Mouse (Mus musculus): ENCODE measurements around the gene Prr14.

Prr14 gene

DNA sequence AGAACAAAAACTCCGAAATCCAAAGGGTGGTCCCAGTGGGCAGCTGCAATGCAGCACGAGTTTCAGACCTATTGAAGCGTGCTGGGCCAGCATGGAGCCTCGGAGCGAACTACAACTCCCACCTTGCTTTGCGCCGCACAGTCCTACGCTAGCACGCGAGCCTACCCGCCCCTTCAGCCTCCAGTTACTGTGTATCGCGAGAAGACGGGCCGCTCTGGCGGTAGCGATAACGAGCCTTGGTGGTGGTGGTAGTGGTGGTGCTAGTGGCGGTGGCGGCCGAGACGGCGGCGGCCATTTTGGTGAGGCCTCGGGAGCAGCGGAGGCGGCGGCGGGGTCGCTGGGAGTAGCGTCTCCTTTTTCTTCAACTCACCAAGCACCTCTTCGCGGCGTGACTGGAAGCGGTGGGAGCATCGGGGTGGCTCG lies 52.4 kb downstream of the Prr14 start, which contains the start of gene Srcap:
Srcap (plus strand) TSS at position 176 of the 423 bp plus-strand sequence.
- peak; percentile 99 for DNase-seq (ENCODE audit: low read depth, low spot score)

GRCm38 (mm10) chr7:127512231-127513015 lies 53.0 kb downstream of the Prr14 start:
- peak; percentile 96 for DNase-seq (ENCODE audit: low read depth, low spot score)

DNA sequence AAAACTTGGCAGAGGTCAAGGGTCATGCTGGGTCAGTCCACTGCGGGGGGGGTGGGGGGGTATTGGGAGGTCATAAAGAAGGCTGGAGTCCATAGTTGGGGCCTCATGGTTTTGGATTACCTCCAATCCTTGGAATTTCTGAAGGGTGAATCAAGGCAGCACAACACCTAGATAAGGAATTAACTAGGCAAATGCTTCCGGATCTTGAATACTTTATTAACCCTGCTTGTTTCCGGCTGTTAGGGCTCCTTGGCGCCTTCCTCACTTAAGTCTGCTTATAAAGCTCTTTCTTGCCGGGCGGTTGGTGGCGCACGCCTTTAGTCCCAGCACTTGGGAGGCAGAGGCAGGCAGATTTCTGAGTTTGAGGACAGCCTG lies 53.6 kb downstream of the Prr14 start:
- no peak for DNase-seq (ENCODE audit: low read depth, low spot score)

DNA sequence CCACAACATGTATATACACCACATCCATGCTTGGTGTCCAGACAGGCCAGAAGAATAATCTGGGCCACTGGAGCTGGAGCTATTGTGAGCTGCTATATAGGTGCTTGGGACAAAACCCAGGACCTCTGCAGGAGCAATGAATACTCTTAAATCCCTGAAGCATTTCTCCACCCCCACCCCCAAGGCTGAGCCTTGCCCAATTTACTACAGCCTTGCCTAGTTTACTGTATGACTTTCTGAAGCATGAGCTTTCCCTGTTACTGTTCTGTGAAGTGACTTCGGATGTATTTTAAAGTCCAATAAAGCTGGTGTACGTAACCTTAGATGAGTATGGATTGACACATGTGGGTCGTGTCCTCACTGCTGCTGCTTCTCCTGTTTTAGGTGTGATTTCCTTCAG lies 54.4 kb downstream of the Prr14 start:
- DNase-seq (ENCODE audit: low read depth, low spot score), result peak; percentile 29

GRCm38 (mm10) chr7:127515846-127516245 lies 56.4 kb downstream of the Prr14 start:
- peak; percentile 19 for DNase-seq (ENCODE audit: low read depth, low spot score)

DNA sequence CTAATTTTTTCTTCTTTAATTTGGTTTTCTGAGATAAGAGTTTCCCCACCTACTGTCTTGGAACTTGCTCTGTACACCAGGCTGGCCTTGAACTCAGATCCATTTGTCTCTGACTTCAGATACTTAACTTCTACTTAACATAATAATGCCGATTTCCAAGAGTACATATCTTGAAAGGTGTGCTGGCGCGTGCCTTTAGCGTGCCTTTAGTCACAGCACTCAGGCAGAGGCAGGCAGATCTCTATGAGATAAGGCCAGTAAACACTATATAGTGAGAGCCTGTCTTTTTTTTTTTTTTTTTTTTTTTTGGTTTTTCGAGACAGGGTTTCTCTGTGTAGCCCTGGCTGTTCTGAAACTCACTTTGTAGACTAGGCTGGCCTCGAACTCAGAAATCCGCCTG lies 56.9 kb downstream of the Prr14 start:
- DNase-seq (ENCODE audit: low read depth, low spot score), result peak; percentile 82

- DNase-seq (ENCODE audit: low read depth, low spot score), result no peak
Observed at GRCm38 (mm10) chr7:127519284-127519683, 59.9 kb downstream of the Prr14 start, which contains the start of gene Gm42715. TSS of gene Gm42715 (plus strand) at chr7:127519584.
